Mouse (Mus musculus) hindbrain, postnatal 0 days (tissue): ENCODE data around the gene Tmem237. TPM values are rescaled to one million over a fixed set of nuclear protein-coding genes. Genes with fewer than 3 reads are reported as not detected.

ENCODE experiments used
- ATAC-seq: fragments of 200-750 bp; cut with Nextera tagmentation; 2 replicates; pipeline ENCODE4 v1.8.0; 2017; ENCODE audit warnings: mild to moderate bottlenecking, moderate TSS enrichment, moderate library complexity
- DNase-seq: peaks from one replicate; pipeline ENCODE4 v3.0.0-alpha.2; 2015; ENCODE audit warnings: low spot score
- H3K27ac ChIP-seq: fragments of 300-500 bp; sonication (generic); 2 replicates; pipeline ENCODE4 v1.5.1; 2014; ENCODE audit warnings: mild to moderate bottlenecking
- H3K27me3 ChIP-seq: fragments of 300-500 bp; sonication (generic); 2 replicates; pipeline ENCODE4 v1.6.1; 2014; ENCODE audit warnings: low read length, mixed read lengths; ENCODE audit not compliant: insufficient read depth
- H3K36me3 ChIP-seq: fragments of 300-500 bp; sonication (generic); 2 replicates; pipeline ENCODE4 v1.6.1; 2014; ENCODE audit warnings: low read length, mixed read lengths; ENCODE audit not compliant: insufficient read depth
- H3K4me1 ChIP-seq: fragments of 300-500 bp; sonication (generic); 2 replicates; pipeline ENCODE4 v1.6.1; 2014; ENCODE audit warnings: antibody characterized with exemption, low read length, mixed read lengths; ENCODE audit not compliant: insufficient read depth
- H3K4me2 ChIP-seq: fragments of 300-500 bp; sonication (generic); 2 replicates; pipeline ENCODE4 v1.6.1; 2014; ENCODE audit warnings: low read depth, mild to moderate bottlenecking, low read length, moderate library complexity, mixed read lengths
- H3K4me3 ChIP-seq: fragments of 300-500 bp; sonication (generic); 2 replicates; pipeline ENCODE4 v1.5.1; 2014; ENCODE audit warnings: low read length
- H3K9ac ChIP-seq: fragments of 300-500 bp; sonication (generic); replicated peaks from 2 replicates; pipeline ENCODE4 v1.6.1; 2014; ENCODE audit warnings: mild to moderate bottlenecking, low read length, moderate library complexity, mixed read lengths
- H3K9me3 ChIP-seq: fragments of 300-500 bp; sonication (generic); 2 replicates; pipeline ENCODE4 v1.6.1; 2016; ENCODE audit warnings: low read length, mixed read lengths
- CTCF ChIP-seq: IDR thresholded peaks from 2 replicates; pipeline ENCODE4 v1.5.1; 2016; ENCODE audit warnings: antibody characterized with exemption, control low read depth, low read depth
- WGBS: fragments of 180-500 bp; shearing (Covaris S2); extraction: QIAGEN DNeasy Blood & Tissue Kit; methylation state at CpG from one replicate; pipeline ENCODE4 v1.1.7; 2014; 5-methylcytosine and 5-hydroxymethylcytosine counted together
- polyA plus RNA-seq: library from polyadenylated mRNA; unstranded; fragments of >200 nt; fragmentation: Nextera tagmentation; extraction: Ambion mirVana; gene quantifications from 2 replicates; pipeline ENCODE4 v1.2.1, GENCODE M21; 2015
- total RNA-seq: library from RNA; depleted of rRNA; stranded (reverse); fragments of >200 nt; gene quantifications from 2 replicates; pipeline ENCODE4 v1.2.3, GENCODE M21; 2014

Gene Tmem237
- total and polyA plus RNA-seq, 2 experiments from 2014 or later, result 26.1 to 55.8 TPM

DNA sequence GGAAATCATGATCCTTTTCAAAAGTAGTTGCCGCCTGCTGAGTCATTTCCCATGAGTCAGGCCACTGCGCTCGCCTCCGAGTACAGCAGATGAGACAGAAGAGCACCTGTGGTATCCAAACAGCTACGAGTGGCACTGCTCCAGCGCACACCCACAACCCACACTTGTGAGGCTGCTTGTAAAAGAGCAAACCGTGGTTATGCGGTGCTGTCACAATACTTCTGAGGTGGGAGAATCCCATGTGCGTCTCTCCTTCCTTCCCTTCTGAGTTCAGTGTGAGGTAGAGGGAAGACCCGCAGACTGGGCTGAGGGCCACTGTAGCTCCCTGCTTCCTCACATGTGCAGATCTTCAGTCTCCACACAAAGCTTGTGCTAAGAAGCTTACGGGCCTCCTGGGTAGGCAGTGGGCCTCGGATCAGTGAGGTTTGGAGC, 42.8 kb upstream of the Tmem237 start, which contains the start of gene Mpp4:
TSS of gene Mpp4 (minus strand) at position 360 of the 432 bp plus-strand sequence.
- H3K27ac ChIP-seq, result no peak within 1 kb of the TSS; the same call in 1 of the 2 replicates
- no peak within 1 kb of the TSS for H3K4me3 ChIP-seq
- ATAC-seq (no peak), DNase-seq (peak; percentile 7)
- TF ChIP-seq CTCF, result no peak
- no peak within 1 kb of the TSS for H3K9ac ChIP-seq
- no peak within 1 kb of the TSS for H3K4me2 ChIP-seq
- H3K27me3 ChIP-seq, result no peaks in the 10 kb centered on the region
- no peaks in the 10 kb centered on the region for H3K9me3 ChIP-seq
- WGBS, result 31% methylated on average over 12 of the region's 12 CpGs
- peaks cover 23% of the 10 kb centered on the region for H3K36me3 ChIP-seq
- H3K4me1 ChIP-seq, result no peaks in the 10 kb centered on the region

DNA sequence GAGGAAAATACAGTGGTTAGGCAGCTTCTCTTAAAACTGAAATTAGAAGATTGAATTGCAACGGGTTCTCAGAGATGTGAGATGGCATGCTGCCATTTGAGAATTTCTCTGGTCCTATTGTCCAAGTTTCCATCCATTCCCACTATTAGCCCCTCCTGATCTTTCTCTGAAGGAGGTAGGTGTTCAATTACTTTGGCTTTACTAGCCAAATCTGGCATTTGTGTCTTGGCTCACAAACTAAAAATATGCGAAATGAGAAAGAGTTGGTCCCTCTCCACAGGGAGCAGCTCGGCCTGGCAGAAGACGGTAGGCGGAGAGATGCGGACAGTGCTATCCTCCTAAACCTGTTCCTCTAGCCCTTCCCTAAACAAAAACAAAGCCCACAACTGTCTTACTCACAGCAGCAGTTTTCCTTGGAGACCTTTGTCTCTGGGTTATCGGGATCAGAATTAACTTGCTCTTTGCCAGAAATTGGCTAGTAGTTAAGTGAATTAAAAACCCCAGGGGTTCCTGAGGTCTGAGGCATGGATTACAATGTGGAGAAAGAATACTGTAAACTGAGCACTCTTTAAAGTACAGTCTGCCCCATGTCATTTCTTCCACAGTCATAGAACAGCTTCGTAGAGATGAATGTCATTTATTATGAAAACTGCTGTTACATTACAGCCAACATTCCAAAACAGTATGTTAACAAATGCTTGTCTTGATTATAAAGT, 42.3 kb upstream of the Tmem237 start:
- Histone ChIP-seq H3K4me3 (no peak overlapping the region), H3K27ac (no peak overlapping the region), H3K9me3 (no peaks in the 10 kb centered on the region), H3K4me2 (no peak overlapping the region), H3K36me3 (peaks cover 17% of the 10 kb centered on the region), H3K9ac (no peak overlapping the region), H3K4me1 (no peaks in the 10 kb centered on the region), H3K27me3 (no peaks in the 10 kb centered on the region)
- TF ChIP-seq CTCF, result no peak
- no peak for DNase-seq
- no peak for ATAC-seq
- WGBS, result 32% methylated on average over 8 of the region's 8 CpGs

DNA sequence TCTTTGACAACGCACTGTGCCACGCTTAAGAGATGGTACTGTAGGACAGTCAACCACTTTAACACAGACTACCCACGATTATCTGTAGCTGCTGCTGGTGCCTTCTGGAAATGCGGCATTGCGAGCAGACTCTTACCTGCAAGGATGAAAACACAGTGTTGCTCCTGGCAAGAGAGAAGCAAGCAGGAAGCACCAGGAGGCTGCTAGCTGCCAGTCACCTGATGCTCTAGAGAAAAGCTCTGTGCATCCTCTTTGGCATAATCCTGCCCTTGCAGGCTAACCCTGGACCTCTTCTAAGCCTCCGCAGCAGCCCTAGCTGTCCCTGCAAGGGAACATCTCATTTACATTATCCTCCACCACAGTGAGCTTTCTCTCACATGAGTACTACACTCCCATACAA, 41.2 kb upstream of the Tmem237 start:
- DNase-seq, result no peak
- H3K9ac ChIP-seq, result no peak overlapping the region
- no peak overlapping the region for H3K27ac ChIP-seq
- peaks cover 12% of the 10 kb centered on the region for H3K36me3 ChIP-seq
- no peak for ATAC-seq
- no peaks in the 10 kb centered on the region for H3K27me3 ChIP-seq
- no peak for TF ChIP-seq CTCF
- no peaks in the 10 kb centered on the region for H3K4me1 ChIP-seq
- no peak overlapping the region for H3K4me3 ChIP-seq
- WGBS, result 80% methylated on average over 6 of the region's 6 CpGs
- H3K4me2 ChIP-seq, result no peak overlapping the region
- H3K9me3 ChIP-seq, result no peaks in the 10 kb centered on the region

DNA sequence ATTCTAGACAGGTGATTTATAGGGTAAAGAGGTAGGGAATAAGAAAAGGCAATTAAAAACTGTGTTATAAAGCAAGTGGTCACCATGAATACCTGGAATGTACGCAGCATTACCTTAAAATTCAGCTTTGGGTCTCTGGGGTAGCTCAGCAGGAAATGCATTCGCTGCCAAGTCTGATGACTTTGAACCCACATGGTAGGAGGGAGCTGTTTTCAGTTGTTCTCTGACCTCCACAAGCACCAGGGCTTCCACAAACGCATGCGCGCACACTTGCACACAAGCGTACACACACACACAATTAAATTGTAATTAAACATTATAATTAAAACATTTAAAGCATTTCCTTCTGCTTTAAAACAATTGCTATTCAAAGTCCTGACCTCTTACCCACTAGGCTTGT, 40.7 kb upstream of the Tmem237 start:
- DNase-seq (no peak), ATAC-seq (no peak)
- no peak overlapping the region for H3K4me3 ChIP-seq
- no peak for TF ChIP-seq CTCF
- H3K27ac ChIP-seq, result no peak overlapping the region
- no peaks in the 10 kb centered on the region for H3K9me3 ChIP-seq
- H3K27me3 ChIP-seq, result no peaks in the 10 kb centered on the region
- no peak overlapping the region for H3K4me2 ChIP-seq
- H3K9ac ChIP-seq, result no peak overlapping the region
- 74% methylated on average over 6 of the region's 6 CpGs for WGBS
- H3K36me3 ChIP-seq, result peaks cover 7% of the 10 kb centered on the region; the same call in 1 of the 2 replicates
- no peaks in the 10 kb centered on the region for H3K4me1 ChIP-seq

DNA sequence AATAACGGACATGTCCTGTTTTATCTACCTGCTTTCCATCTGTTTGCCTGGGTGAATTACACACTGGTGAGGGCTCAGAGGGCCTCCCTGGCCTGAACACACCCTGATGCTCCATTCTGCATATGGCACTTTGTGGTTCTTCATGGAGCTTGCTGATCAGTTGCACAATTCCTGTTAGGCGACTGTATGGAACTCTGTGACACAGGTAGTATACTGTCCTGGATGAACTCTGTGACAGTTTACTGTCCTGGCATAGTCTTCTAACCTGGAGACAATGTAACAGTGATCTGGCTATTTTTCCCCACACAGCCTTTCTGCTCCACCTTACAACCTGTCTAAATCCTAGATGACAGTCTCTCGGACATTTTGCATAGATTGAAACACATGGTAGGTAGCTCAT, 38.9 kb upstream of the Tmem237 start:
- H3K9ac ChIP-seq, result no peak overlapping the region
- ATAC-seq (no peak), DNase-seq (no peak)
- H3K27me3 ChIP-seq, result no peaks in the 10 kb centered on the region
- no peak overlapping the region for H3K4me3 ChIP-seq
- peaks cover 5% of the 10 kb centered on the region; the same call in 1 of the 2 replicates for H3K36me3 ChIP-seq
- H3K27ac ChIP-seq, result no peak overlapping the region
- H3K9me3 ChIP-seq, result no peaks in the 10 kb centered on the region
- TF ChIP-seq CTCF, result no peak
- WGBS, result 94% methylated on average over 3 of the region's 3 CpGs
- H3K4me1 ChIP-seq, result no peaks in the 10 kb centered on the region
- H3K4me2 ChIP-seq, result no peak overlapping the region

DNA sequence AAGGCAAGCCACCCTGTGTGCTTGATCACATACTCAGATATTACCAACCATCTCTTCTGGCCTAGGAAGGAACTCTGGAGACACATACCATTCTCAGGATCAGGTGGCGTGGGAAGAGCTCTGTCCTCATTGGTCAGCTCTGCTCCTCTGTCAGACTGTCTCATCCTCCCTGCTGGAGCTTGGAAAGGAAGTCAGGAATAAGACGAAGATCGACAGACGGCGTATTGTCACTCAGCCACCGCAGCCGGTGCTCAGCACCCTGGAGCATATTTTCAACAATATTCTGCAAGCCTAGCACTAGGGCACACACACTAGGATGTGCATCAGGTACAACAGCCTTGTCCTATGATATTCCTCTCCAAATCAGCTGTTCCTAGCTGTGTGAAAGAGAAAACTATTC, 38.3 kb upstream of the Tmem237 start:
- H3K36me3 ChIP-seq, result peaks cover 5% of the 10 kb centered on the region; the same call in 1 of the 2 replicates
- DNase-seq, result no peak
- H3K4me2 ChIP-seq, result no peak overlapping the region

DNA sequence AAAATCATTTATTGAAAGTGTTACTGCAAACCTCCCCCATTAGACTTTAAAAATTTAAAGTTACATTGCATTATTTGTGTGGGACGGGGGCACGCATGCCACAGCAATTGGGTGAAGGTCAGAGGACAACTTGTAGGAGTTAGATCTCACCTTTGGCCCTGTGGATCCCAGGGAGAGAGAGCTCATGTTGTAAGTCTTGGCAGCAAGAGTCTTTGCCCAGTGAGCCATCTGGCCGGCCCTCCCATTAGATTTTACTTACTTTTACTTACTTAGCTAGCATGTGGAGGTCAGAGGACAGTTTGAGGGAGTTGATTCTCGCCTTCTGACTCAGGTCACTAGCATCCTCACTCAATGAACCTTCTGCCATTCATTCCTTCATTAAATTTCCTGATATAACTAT, 37.6 kb upstream of the Tmem237 start:
- H3K4me2 ChIP-seq, result no peak overlapping the region

More for the DNA sequence above, 38.3 kb upstream of the Tmem237 start:
- H3K9ac ChIP-seq, result no peak overlapping the region
- no peak for ATAC-seq
- H3K4me3 ChIP-seq, result no peak overlapping the region
- H3K4me1 ChIP-seq, result no peaks in the 10 kb centered on the region
- H3K27me3 ChIP-seq, result no peaks in the 10 kb centered on the region
- no peaks in the 10 kb centered on the region for H3K9me3 ChIP-seq
- no peak overlapping the region for H3K27ac ChIP-seq
- WGBS, result 75% methylated on average over 7 of the region's 7 CpGs
- TF ChIP-seq CTCF, result no peak

More for the DNA sequence above, 37.6 kb upstream of the Tmem237 start:
- TF ChIP-seq CTCF, result no peak
- 82% methylated on average over 4 of the region's 4 CpGs for WGBS
- Histone ChIP-seq H3K4me3 (no peak overlapping the region), H3K27me3 (no peaks in the 10 kb centered on the region), H3K4me1 (no peaks in the 10 kb centered on the region), H3K27ac (no peak overlapping the region), H3K36me3 (0 out of 2 replicates have a peak, but pooled peaks cover 3% of the 10 kb centered on the region), H3K9me3 (no peaks in the 10 kb centered on the region), H3K9ac (no peak overlapping the region)
- no peak for ATAC-seq
- DNase-seq, result no peak
